Mouse (Mus musculus) spleen, adult 2 months (tissue): ENCODE measurements around the gene Itgb1.

Experiments used
- CTCF ChIP-seq: fragments of 200-500 bp; IDR thresholded peaks from 2 replicates; pipeline ENCODE4 v1.5.1; 2011; ENCODE audit warnings: mild to moderate bottlenecking, inconsistent platforms; ENCODE audit not compliant: insufficient read depth, insufficient read length, insufficient replicate concordance; ENCODE audit errors: extremely low read depth
- POLR2A ChIP-seq: fragments of 200-500 bp; IDR thresholded peaks from 2 replicates; pipeline ENCODE4 v1.6.1; 2011; ENCODE audit warnings: low read depth, low read length, inconsistent platforms

- no peak for TF ChIP-seq CTCF
- TF ChIP-seq POLR2A = no peak
Observed at GRCm38 (mm10) chr8:128653642-128654364, 31.7 kb upstream of the Itgb1 start.
